Mouse (Mus musculus) spleen, adult 18-20 months (tissue): Measurements from ENCODE around the gene Crkl.
A peak's percentile ranks its signal among the peaks of the same experiment; 100 is the strongest.
"Not testable (repeated sequence)": the region's sequence is repeated elsewhere in the genome, so short reads cannot be mapped to it uniquely, and the experiment has no call there.

Experiments used
- DNase-seq, 2 experiments: peaks; one replicate each; pipeline ENCODE4 v3.0.0; 2022; ENCODE audit warnings: mixed read lengths in 2 of 2

Crkl gene

GRCm38 (mm10) chr16:17488478-17489468, 37.0 kb downstream of the Crkl start:
- no peak for DNase-seq

DNA sequence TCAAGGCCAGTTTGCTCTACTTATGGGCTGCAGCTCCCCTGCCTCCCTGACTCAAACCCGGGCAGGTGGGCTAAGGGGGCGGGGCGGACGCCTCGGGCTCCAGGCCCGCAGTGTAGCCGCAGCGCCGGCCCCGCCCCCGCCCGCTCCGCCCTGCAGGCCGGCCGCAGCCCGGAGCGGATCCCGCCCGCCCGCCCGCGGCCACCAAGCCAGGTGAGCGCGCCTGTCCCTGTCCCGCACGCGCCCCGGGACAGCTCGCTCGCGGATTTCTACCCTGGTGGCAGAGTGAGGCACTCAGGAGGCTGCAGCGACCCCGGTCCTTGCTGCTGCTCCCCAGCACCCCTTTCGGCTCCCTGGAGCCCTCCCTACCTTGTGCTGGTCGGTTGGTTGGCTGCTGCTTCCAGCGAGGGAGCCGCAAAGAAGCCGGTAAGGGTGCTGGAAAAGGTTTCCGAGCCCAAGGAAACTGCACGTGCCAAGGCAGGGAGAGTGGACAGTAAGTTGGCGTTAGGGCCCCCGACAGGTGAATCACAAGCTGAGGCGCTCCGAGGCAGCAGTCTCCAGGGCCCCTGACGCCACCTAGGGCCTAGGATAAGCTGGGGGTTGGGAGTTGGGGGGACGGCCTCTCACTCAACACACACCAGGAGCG, 37.8 kb downstream of the Crkl start, which contains the start of gene Aifm3:
Gene Aifm3 (plus strand): TSS at position 143 of the 643 bp plus-strand sequence.
- DNase-seq = no peak

DNA sequence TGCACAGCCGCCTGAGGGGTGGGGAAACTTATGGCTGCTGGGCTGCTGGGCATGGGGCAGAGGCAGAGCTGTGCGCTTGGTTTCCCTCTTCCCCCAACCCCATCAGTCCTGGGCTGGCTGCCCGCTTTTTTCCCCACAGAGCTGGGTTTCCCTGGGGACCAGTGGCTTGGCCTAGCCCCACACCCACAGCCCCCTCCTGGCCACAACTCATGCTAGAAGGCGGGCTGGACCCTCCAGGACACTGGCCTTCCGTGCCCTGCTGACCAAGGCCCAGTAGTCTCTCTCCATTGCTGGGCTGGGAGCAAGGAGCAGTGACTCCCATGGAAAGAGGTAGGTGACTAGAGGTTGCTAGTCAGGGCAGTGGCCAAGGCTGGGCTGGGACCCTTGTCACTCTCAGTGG, 39.4 kb downstream of the Crkl start:
- DNase-seq = no peak

DNA sequence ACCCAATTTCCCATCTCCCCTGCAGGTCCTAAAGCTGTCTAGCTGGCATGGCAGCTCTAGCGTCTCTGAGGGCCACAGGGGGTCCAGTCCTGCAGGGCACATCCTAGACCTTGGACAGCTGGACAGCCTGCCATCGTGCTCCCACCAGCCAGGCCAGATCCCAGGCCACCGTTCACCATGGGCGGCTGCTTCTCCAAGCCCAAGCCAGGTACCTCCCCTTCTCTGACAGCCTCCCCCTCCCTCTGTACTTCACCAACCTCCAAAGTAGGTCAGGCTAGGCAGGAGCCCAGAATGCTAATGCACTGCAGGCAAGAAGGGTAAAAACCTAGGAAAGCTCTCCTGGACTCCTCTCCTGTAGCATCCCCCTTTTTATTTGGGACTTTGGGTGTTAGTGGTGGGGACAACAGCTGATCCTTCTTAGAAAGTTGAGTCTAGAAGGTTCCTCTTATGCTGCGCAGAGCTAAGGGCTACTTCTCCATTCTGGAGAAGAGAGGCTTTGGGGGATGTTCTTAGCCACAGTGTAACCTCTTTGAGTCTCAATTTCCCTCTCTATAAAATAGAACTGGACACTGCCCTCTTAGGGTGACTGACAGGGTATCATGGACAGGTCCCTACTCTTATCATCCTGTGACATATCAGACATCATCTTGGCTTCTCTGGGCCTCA, 40.2 kb downstream of the Crkl start:
- DNase-seq = no peak

- DNase-seq = no peak
Observed at GRCm38 (mm10) chr16:17496499-17497305, 44.9 kb downstream of the Crkl start.

- DNase-seq = no peak
Observed at GRCm38 (mm10) chr16:17499249-17499883, 47.6 kb downstream of the Crkl start.

DNA sequence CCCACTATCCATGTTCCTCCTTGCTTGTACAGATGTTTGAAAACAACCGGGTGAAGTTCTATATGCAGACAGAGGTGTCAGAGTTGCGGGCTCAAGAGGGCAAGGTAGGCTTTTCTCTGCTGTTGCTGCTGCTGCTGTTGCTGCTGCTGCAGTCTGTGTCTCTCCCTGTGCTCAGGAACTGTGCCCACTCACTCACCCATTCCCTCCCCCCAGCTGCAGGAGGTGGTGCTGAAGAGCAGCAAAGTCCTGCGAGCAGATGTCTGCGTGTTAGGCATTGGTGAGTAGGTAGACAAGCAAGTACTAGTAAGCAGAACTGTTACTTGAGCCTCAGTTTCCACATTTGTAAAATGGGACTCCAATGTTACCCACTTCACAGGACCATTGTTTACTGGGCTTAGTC, 50.9 kb downstream of the Crkl start:
- no peak for DNase-seq

GRCm38 (mm10) chr16:17507018-17507552, 55.3 kb downstream of the Crkl start:
- no peak for DNase-seq

DNA sequence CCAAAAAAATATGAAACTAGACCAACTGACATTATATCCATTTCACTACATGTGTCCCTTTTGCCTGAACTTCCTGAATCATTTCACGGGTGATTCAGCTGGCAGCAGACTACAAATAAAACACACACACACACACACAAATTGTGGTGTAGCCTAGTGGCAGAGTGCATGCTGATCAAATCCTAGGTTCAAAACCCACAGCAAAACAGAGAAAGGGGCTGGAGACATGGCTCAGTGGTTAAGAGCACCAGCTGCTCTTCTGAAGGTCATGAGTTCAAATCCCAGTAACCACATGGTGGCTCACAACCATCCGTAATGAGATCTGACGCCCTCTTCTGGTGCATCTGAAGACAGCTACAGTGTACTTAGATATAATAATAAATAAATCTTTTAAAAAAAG, 56.2 kb downstream of the Crkl start:
- DNase-seq = not testable (repeated sequence)

GRCm38 (mm10) chr16:17508546-17509239, 56.9 kb downstream of the Crkl start, which contains the start of gene Lztr1:
Gene Lztr1, plus strand, starts transcription at chr16:17508688.
- peak; percentile 70 to 85 for DNase-seq

DNA sequence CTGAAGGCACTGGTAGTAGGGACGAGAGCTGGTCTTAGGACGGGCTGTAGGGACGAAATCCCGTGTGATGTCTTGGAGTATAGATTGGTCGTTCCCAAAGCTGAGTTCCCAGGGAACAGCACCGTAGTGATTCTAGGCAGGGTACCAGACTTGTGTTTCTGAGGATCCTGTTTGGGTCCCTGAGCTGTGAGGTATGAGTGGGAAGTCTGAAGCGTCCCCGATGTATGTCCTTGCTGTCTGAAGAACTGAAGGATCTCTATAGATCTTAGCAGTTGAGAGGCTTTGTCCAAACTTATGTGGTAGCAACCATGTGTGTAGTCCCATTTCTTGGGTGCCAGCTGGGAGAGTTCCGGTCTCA, 57.4 kb downstream of the Crkl start:
- no peak for DNase-seq

DNA sequence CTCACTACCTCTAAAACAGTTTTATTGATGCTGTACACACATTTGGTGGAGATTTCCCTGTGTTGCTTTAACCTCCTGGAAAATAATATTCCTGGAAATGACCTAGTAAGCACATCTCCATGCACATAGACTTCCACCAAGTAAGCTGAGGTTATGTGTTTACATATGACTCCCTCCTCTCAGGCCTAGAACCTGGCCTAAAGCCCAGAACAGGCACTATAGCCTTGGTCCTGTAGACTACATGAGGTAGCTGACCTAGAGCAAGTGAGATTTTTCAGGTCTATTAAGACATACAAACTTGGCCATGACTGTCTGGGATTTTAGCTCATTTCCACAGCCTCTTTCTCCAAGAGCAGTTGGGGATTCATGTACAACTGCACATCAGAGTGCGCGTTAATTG, 58.4 kb downstream of the Crkl start:
- no peak for DNase-seq

- DNase-seq = no peak
Observed at GRCm38 (mm10) chr16:17510686-17511085, 58.9 kb downstream of the Crkl start.

- DNase-seq = no peak
Observed at GRCm38 (mm10) chr16:17511431-17511830, 59.6 kb downstream of the Crkl start.

GRCm38 (mm10) chr16:17518910-17519309, 67.1 kb downstream of the Crkl start:
- DNase-seq = no peak

DNA sequence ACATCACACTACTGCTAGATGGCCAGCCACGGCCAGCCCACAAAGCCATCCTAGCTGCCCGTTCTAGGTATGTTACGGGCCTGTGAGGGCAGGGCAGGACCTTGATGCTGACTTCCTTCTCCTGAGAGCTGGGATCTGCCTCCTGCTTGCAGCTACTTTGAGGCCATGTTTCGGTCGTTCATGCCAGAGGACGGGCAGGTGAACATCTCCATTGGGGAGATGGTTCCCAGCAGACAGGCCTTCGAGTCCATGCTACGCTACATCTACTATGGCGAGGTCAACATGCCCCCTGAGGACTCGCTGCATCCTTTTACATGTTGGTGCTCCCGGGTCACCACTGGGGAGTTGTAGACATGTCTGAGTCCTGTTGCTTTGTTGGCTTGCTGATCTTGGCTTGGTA, 72.4 kb downstream of the Crkl start:
- DNase-seq = no peak

DNA sequence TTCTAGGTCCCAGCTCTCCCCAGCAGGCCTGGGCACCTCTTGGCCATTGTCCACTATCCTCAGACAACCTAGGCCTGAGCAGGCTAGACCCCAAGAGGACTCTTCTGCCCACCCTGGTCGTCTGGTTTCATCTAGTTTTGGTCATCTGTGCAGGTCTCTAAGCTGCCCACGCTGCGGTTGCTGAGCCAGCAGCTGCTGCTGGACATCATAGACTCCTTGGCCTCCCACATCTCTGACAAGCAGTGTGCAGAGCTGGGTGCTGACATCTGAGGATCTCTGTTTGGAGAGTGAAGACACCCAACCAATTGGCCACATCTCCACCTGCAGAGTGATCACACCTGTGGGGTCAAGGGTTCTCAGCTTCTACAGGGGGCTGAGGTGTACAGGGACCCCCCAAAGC, 73.7 kb downstream of the Crkl start:
- DNase-seq = no peak

DNA sequence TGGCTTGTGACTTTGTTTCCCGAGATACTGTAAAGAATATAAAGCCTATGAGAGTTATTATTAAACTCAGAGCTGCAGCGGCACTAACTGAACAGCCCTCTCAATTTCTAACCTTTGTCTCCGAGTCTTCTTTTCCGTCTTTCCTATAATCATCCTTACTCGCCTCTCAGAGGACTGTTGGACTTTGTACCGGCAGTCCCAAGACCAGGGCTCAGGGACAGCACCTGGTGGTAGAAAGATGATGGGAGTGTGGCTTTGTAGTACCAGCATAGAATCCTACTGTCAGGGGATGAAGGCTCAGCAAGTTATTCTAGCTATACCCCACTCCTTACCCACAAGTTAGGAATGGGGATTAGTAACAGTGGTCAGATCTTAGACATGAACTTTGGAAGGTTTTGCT, 74.4 kb downstream of the Crkl start:
- no peak for DNase-seq

DNA sequence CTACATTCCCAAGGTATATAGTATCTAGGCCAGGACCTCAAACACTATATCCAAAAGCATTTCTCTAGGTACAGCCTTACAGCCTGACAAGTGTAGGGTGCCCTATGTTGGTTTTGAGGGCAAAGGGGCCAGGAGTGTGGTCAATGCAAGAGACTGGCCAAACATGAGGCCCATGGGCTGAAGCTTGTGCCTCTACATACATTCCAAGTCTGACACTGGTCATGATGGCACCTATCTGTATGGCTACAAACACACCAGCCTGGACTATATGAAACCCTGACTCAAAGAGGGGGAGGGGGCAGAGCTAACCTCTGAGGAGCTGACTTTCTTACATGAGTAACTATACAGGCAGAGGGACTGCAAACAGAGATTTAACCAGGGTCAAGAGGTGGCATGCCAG, 75.8 kb downstream of the Crkl start:
- no peak for DNase-seq

GRCm38 (mm10) chr16:17528276-17528675, 76.5 kb downstream of the Crkl start:
- DNase-seq = no peak

DNA sequence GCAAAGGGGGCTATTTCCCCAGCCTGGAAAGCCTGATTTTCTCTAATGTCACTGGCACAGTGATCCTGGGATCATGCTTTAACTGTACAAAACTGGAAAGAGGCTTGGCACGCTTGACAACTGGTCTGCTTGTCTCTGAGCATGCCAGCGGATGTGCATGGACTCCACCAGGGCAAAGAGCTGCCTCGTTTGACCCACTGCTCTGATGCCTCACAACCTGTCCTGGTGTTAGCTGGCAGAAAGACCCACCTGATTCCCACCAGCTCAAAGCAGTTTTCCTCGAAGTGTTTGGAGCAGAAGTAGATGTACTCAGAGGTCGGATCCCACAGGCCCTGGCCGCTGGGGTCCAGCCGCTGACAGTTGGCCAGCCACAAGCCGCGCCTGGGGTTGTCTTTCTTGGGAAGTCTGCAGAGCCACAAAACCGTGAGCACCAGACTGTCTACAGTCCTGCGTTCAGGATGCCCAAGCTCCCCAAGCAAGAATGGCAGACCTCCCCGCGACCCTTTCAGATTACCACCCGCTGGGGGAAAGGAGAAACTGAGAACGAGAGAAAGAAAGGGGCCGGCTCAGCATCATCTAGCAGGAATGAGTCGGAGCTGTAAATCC, 78.3 kb downstream of the Crkl start:
- DNase-seq = no peak
